Mouse (Mus musculus) kidney, adult 2 months (tissue): ENCODE data around the gene 1110002E22Rik.

Source experiments
- CTCF ChIP-seq: fragments of 200-500 bp; conservative IDR thresholded peaks from 2 replicates; pipeline ENCODE4 v1.5.1; 2011; ENCODE audit warnings: low read depth, mild to moderate bottlenecking, control low read depth, low read length, moderate library complexity, mixed read lengths; ENCODE audit not compliant: insufficient read depth, insufficient read length
- POLR2A ChIP-seq: fragments of 200-500 bp; IDR thresholded peaks from one replicate; pipeline ENCODE4 v1.6.1; 2011; ENCODE audit warnings: low read depth, low read length, control low read depth

DNA sequence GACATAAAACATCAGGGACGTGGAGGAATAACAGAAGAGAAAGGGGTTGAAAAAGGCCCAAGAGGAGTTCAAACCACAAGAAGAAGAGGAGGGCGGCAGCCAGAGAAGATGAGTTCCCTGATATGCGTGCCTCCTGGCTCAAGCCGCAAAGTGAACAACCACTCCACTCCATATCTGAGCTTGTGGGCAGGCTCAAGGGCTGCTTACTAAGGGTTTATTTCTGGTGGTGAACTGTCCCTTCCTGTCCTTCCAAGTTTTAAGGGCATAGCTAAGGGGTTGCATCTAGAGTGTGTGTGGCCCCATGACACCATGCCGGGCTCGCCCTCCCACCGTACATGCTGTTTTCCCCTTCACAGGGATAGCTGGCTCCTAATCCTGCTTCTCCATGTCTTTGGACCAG is 4.4 kb upstream of the 1110002E22Rik start:
- TF ChIP-seq POLR2A (no peak), CTCF (no peak)
